Mouse (Mus musculus) fat pad, adult 2 months (tissue): ENCODE results near the gene Ykt6.
"Not testable (repeated sequence)": the region's sequence is repeated elsewhere in the genome, so short reads cannot be mapped to it uniquely, and the experiment has no call there.

Experiments
- DNase-seq: peaks from one replicate; pipeline ENCODE4 v3.0.0-alpha.2; 2011; ENCODE audit warnings: low read depth, low spot score; ENCODE audit errors: extremely low read depth

Gene Ykt6

DNA sequence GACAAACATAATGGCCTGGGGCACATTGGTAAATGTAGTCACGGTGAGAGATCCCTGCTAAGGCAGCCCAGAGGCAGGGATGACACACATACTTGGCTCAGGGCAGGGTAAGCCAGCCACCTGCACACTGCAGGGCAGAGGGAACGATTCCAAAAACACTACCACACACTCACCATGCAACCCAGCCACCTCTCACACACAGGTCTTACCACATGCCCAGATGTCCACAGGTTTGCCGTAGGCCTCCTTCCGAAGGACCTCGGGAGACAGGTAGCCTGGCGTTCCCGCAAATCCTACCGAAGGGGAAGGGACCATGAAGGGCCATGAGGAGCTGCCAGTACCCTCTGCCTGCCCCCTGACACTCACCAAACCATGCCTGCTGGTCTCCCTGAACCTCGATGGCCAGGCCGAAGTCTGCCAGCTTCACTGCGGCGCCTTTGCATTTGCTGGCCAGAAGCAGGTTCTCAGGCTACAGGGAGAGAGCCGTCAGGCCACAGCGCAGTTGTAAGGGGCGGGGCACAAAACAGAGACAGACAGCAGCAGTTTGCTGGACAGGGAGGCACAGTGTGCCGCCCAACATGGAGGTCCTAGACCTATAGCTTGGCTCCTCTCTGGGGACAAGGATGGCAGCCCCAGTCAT is 34.6 kb downstream of the Ykt6 start:
- DNase-seq, result no peak

DNA sequence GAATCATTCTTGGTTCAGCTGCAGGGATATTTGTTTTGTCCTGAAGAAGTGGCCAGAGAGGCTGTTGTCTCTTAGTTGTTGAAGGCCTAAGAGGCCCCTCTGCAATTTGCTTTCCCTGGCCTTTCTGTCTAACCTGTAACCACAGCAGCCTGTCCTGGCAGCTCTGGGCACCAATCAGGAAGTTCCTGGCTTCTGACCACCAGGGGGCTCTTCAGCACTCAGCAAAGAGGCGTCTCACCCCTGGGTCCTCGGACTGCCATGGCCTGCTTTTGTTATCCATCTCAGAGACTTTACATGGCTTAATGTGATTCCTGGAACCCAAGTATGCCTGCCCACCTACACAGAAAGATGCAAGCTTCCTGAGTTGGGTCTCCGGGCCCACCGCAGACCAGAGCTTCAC is 35.4 kb downstream of the Ykt6 start:
- no peak for DNase-seq

DNA sequence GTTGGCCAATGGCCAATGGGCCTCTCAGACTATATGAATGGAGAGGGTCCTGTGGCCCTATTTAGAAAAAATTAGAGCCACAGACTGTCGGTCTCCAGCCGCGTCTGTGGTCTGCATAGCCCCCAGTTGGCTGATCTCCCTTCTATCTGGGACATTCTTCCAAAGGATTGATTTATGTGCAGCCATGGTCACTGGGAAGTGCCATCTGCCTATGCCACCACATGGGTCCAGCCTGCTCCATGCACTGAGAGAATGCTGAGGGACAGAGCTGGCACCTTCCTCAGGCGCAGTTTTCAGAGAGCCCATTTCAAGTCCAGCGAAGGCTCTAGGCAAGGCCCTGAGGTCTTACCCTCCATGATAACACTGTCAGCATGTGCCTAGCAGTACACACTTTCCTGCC is 38.7 kb downstream of the Ykt6 start:
- DNase-seq, result no peak

DNA sequence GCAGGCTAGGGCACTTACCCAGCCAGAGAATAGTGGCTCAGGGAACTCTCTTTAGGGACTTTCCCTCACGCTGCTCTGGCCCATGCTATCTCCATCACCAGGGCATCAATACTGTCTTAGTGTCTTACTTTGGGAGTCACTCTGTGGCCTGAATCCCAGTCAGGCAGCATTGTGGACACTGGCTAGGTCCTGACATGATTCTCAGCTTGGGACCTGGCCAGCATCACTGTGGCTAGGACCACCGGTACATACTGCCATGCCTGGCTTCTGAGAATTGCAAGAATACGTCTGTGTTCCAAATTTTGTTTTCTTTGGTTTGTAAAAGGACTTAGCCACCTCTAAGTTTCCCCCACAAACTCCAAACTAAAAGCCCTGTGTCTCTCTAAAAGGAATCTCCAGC is 39.4 kb downstream of the Ykt6 start:
- no peak for DNase-seq

DNA sequence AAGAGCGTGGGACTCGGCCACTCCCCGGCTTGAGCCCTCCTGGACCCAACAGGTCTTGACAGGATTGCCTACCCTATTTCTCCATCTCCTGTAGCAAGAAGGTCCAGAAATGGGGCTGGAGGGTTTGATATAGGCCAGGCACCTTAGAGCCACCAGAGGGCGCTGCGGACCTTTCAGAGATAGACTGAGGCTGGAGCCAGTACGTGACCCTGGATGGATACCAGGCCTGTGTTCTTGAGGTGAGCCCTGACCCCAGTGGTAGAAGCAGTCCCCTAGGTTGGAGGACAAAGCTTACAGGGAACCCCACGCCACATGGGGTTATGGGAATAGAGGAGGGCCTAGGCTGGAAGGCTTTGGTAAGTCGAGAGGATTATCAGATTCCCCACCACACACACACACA is 40.5 kb downstream of the Ykt6 start:
- no peak for DNase-seq

DNA sequence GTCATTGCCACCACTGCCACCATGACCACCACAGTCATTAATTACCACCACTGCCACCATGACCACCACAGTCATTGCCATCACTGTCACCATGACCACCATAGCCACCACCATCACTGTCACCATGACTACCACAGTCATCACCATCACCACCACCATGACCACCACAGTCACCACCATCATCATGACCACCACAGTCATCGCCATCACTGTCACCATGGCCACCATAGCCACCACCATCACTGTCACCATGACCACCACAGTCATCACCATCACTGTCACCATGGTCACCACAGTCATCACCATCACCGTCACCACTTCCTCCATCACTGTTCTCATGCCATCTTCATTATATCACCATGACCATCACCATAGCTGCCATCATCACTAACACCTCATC is 43.0 kb downstream of the Ykt6 start:
- DNase-seq, result no peak

DNA sequence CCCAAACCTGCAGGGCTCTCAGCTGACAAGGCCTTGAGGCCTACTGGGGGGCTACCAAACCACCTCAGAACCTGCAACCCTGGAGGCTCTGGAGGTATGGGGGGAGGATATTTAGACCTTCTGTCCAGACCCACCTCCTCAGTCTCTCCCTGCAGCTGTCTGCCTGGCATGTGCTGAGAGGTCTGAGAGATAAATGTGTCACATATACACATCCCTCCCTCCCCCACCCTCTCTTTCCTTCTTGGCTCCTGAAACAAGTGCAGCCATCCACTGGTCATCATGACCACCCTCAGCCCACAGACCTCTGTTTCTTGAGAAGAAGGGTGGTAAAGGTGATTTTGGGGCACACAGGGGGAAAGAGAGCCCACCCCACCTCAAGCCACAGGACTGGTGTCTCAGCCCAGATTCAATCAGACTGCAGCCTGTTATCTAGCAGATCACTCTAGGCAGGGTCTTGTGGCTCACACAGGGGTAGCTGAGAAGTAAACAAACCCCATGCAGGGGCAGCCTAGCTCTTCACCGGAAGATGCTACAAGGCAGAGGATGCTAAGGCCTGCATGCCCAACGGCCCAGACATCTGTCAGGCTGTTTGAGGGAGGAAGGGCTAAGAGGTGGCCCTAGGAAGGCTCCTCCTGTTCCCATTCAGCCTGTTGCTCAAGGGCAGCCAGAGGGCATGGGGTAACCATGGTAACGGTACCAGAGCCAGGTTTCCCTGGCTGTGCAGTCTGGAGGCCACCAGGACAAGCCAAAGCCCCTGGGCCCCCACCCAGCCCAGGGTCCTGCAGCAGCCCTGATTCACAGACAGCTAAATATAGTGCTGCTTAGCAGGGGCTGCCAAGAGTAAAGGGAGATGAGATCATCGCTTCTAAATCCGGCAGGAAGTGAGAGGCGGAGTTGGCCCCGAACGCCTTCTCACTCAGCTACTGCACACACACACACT is 44.6 kb downstream of the Ykt6 start:
- DNase-seq, result no peak

DNA sequence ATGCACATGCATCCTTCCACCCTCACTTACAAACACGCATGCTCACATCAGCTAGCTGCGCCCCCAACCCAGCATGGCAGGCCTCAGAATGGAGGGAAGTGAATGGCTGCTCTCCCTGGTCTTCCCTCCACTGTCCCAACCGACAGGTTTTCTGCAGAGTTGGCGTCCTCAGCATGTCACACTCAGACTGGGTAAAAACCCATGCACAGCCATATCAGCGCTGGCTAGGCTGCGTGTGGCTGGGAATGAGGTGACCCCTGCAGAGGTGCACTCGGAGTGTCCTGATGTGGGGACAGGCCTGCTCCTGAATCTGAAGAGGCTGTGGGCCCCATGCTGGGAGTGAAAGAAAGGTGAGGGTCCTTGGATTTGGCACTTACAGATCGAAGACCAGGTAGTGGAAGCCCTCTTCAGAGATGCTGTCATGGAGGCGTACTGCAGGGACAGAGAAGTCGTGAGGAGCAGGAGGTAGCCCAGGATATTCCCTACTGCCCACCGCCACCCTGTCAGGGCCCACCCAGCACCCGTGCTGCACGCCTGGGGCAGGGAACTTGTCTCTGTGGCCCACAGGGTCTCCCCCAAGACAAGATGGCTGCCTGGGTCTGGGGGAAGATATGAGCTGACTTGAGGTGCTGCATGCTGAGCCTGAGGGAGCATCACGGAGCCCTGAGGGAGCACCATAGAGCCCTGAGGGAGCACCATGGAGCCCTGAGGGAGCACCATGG is 45.6 kb downstream of the Ykt6 start:
- no peak for DNase-seq

DNA sequence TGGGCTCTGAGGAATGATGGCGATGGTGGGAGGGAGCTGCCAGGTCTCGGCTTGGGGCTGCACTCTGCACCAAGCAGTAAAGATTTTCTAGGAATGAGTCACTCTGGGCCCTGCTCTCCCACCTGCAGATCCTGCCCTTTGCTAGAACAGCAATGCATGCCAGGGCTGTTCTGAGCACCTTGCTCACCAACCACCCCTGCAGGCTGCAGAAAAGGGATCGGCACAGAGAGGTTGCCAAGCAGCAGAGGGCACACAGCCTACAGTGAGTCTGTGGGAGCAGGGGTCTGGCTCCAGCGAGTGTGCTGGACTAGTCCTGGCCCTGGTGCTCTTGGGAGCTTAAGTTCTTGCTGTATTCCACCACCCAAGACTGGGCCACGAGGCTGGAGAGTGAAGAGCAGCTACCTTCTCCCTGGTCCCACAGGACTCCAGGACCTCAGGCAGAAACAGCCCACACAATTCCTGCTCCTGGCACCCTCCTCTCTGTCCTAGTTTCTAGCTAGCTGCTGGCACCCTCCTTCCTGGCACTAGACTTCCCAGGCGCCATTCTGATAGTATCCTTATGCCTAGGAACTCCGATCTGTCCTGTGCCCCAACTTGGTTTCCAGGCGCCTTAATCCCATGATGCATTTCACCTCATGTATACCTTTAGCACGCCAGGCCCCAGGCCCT is 46.6 kb downstream of the Ykt6 start:
- peak; percentile 59 for DNase-seq

DNA sequence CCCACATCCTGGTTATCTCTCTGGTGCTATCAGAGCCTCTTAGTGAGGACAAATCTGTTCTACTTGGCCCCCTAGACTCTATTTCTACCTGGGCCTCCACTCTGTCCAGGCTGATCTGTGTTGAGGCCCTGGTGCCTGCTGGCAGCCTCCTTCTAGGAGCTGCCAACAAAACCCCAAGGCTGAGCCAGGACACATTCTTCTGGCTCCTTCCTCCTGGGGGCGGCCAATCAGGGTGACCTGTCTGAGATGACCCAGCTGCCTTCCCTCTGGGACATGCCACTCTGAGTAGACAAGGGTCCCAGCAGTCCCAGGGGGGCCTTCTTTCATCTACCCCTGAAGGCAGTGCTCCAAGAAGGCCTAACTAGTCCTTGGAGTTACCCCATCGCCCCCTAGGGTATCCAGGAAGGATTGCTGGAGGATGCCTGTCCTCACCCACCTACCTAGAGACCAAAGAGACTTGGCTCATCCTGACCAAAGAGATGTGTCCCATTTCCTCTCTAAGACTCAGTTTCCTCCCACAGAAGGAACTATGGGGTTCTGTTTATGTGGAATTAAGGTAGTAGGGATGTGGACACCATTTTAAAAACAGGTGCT is 47.6 kb downstream of the Ykt6 start:
- DNase-seq, result no peak

DNA sequence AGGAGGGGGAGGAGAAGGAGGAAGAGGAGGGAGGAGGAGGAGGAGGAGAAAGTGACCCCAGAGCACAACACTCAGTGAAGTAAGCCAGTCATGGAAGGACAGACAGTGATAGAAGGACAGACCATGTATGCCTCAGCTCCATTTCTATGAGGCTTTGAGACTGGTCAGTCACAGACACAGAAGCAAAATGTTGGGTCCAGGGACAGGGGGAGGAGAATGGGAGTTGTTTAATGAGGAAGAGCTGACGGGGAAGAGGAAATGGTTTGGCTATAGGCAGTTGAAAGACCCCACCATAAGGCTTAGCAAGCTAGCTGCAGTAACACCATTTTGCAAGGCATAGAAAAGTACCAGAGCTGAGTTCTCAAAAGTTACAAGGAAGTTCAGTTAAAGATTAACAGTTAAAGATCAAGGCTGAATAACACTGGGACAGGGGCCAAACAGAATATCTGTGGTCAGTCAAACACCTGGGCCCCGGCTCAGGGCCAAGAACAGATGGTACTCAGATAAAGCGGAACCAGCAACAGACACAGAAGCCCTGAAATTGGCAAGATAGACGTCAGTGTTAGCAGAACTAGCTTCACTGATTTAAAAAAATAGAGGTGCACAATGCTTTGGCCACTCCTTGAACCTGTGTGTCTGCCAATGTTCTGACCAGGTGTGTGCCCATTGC is 50.0 kb downstream of the Ykt6 start:
- DNase-seq, result not testable (repeated sequence)

DNA sequence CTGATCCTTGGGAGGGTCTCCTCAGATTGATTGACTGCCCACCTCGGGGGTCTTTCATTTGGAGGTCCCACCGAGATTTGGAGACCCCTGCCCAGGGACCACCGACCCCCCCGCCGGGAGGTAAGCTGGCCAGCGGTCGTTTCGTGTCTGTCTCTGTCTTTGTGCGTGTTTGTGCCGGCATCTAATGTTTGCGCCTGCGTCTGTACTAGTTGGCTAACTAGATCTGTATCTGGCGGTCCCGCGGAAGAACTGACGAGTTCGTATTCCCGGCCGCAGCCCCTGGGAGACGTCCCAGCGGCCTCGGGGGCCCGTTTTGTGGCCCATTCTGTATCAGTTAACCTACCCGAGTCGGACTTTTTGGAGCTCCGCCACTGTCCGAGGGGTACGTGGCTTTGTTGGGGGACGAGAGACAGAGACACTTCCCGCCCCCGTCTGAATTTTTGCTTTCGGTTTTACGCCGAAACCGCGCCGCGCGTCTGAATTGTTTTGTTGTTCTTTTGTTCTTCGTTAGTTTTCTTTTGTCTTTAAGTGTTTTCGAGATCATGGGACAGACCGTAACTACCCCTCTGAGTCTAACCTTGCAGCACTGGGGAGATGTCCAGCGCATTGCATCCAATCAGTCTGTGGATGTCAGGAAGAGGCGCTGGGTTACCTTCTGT is 51.0 kb downstream of the Ykt6 start:
- DNase-seq, result not testable (repeated sequence)

DNA sequence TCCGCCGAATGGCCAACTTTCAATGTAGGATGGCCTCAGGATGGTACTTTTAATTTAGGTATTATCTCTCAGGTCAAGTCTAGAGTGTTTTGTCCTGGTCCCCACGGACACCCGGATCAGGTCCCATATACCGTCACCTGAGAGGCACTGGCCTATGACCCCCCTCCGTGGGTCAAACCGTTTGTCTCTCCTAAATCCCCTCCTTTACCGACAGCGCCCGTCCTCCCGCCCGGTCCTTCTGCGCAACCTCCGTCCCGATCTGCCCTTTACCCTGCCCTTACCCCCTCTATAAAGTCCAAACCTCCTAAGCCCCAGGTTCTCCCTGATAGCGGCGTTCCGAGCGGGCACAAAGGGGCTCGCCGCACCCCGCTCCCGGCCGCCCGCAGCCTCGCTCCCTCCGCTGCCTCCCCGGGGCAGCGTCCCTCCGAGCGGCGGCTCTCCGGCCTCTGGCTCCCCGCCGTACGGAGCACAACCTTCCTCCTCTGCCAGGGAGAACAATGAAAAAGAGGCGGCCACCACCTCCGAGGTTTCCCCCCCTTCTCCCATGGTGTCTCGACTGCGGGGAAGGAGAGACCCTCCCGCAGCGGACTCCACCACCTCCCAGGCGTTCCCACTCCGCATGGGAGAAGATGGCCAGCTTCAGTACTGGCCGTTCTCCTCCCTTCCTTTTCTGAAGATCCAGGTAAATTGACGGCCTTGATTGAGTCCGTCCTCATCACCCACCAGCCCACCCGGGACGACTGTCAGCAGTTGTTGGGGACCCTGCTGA is 51.7 kb downstream of the Ykt6 start:
- not testable (repeated sequence) for DNase-seq

DNA sequence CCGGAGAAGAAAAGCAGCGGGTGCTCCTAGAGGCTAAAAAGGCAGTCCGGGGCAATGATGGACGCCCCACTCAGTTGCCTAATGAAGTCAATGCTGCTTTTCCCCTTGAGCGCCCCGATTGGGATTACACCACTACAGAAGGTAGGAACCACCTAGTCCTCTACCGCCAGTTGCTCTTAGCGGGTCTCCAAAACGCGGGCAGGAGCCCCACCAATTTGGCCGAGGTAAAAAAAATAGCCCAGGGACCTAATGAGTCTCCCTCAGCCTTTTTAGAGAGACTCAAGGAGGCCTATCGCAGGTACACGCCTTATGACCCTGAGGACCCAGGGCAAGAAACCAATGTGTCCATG is 52.3 kb downstream of the Ykt6 start:
- DNase-seq, result not testable (repeated sequence)

DNA sequence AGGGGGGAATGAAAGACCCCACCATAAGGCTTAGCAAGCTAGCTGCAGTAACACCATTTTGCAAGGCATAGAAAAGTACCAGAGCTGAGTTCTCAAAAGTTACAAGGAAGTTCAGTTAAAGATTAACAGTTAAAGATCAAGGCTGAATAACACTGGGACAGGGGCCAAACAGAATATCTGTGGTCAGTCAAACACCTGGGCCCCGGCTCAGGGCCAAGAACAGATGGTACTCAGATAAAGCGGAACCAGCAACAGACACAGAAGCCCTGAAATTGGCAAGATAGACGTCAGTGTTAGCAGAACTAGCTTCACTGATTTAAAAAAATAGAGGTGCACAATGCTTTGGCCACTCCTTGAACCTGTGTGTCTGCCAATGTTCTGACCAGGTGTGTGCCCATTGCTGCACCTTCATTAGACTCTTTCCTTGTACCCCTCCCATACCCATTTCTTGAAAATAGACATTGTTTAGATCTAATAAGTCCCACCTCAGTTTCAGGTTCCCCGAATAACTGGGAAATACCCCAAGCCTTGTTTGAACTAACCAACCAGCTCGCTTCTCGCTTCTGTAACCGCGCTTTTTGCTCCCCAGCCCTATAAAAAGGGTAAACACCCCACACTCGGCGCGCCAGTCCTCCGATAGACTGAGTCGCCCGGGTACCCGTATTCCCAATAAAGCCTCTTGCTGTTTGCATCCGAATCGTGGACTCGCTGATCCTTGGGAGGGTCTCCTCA is 55.4 kb downstream of the Ykt6 start:
- not testable (repeated sequence) for DNase-seq

DNA sequence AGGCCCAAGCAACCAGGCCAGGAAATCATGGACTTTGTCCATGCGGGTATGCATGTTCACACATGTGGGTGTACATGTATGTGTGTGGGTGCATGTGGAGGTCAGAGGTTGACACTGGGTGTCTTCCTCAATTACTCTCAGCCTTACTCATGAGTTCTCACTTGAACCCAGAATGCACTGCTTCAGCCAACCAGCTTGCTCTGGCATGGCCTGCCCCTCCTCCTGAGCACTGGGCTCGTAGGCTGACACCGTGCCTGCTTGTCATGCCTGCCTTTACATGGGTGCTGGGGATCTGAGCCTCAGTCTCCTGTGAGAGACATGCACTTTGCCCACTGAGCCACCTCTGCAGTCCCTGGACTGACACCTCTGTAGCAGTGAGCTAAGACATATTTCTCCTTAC is 56.4 kb downstream of the Ykt6 start:
- DNase-seq, result no peak

DNA sequence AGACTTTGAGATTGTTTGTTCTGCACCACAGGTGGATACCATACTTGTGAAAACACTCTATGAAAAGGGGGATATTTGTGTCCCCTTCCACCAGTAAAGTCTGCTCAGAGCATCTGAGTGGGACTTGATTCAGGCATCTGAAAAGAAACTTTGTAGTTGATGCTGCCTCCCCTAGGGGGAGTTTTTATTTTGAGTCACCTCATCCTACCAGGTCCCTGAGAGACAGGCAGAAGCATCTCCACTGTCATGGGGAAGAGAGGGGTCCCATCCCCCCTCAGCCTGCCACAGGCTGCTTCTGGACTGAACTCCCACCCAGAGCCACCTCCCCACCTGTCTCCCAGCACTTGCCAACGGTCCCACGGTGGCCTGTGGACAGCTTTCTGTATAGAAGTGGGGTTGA is 57.9 kb downstream of the Ykt6 start:
- DNase-seq, result no peak

DNA sequence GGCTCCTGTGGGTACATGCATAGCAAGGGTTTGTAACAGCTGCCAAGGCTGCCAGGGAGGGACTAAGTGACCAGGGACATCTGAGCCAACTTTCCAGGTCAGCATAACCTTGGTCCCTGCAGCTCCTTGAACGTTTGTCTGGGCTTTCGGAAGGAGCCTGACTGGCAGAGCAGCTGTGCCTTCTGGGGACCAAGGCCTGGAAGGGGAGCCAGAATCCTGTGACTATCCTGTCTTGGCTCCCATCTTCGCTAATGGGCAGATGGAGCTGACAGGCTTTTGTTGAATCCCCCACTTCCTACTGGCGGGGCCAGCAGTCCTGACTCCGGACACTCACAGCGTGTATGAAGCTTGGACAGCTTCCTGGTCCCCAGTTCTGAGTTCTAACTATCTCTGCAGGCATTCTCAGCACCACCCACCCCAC is 59.5 kb downstream of the Ykt6 start:
- no peak for DNase-seq
